Comparison of ENCODE assay signal across 8 mouse cellular contexts in the genomic region with DNA sequence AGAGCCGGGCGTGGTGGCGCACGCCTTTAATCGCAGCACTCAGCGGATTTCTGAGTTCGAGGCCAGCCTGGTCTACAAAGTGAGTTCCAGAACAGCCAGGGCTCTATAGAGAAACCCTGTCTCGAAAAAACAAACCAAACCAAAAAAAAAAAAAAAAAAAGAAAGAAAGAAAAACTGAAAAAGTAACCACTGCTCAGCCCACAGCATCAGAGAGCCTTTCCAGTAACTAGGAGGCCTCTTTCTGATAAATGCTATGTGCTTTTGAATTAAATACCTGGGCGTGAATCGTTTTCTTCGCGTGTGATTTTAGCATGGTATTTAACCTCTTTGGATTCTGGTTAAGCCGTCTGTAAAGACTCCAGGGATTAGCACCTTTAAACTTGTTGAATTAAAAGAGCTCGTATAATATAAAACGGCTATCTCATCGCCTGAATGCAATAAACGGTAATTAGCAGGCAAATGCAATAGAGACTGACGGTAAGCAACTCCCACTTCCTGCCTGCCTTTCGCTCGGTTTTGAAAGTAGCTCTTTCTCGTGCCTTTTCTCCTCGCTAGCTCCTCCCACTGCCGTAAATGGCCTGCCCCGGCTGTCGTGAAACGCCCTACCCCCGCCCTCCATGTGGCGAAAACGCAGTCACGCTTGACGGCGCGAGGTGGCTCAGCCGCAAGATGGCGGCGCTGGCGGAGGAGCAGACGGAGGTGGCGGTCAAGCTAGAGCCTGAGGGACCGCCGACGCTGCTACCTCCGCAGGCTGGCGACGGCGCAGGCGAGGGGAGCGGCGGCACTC. TPM values are rescaled to one million over a fixed set of nuclear protein-coding genes. Genes with fewer than 3 reads are reported as not detected.
A peak's percentile ranks its signal among the peaks of the same experiment; 100 is the strongest.
DNase-seq lines count a peak whose midpoint lies in the region; ATAC-seq and TF ChIP-seq lines count a peak whose summit lies in the region.

Gene Taf5 (plus strand): TSS at position 651 of the 787 bp plus-strand sequence.

- H3K4me2 ChIP-seq in hindbrain, postnatal 0 days (ENCODE audit: low read depth, low read length), result peak within 1 kb of the TSS; percentile 75

- 11% methylated on average over 47 of the region's 49 CpGs for WGBS in hindbrain, postnatal 0 days

- peak; percentile 1; the same call in 1 of the 2 replicates for TF ChIP-seq CTCF in gastrocnemius, adult 2 months (IDR thresholded peaks at IDR 0.05)
- TF ChIP-seq CTCF in hindbrain, postnatal 0 days (IDR thresholded peaks at IDR 0.05; ENCODE audit: low read depth), result peak; percentile 37
- TF ChIP-seq CTCF in left cerebral cortex, adult 2 months (IDR thresholded peaks at IDR 0.05), result no peak

- intact Hi-C loops in gastrocnemius, adult 2 months (cut with DNase I), result no loop called here
- intact Hi-C loops in left cerebral cortex, adult 2 months (cut with DNase I), result loop anchor here (1.0 kb wide), 1 partner anchor 16 kb away; no protein-coding TSS in a partner anchor

- DNase-seq in ZHBTc4 (ENCODE audit: low read depth, low spot score), result peak; percentile 99
- DNase-seq in gastrocnemius, adult 2 months, result peak; percentile 98
- peak; percentile 99 for DNase-seq in hindbrain, postnatal 0 days (ENCODE audit: low spot score)
- peak; percentile 97 to 98 for DNase-seq in left cerebral cortex, adult 2 months (ENCODE audit: extremely low spot score in 1 of 2, low spot score in 2 of 2)
- peak; percentile 95 to 98 for DNase-seq in right cerebral cortex, adult 2 months (ENCODE audit: low spot score in 2 of 2)
- DNase-seq in urinary bladder, postnatal 14 days (ENCODE audit: low spot score), result peak; percentile 98

- H3K27ac ChIP-seq in gastrocnemius, adult 2 months, result peak within 1 kb of the TSS; percentile 93
- H3K27ac ChIP-seq in hindbrain, postnatal 0 days, result peak within 1 kb of the TSS; percentile 88
- H3K27ac ChIP-seq in left cerebral cortex, adult 2 months, result peak within 1 kb of the TSS; percentile 85

- peak; percentile 93 for ATAC-seq in common myeloid progenitor, adult 5-6 weeks (replicated peaks; ENCODE audit: low read depth, poor library complexity, severe bottlenecking)
- ATAC-seq in hindbrain, postnatal 0 days, result peak; percentile 88
- ATAC-seq in megakaryocyte, adult 5-6 weeks (ENCODE audit: poor library complexity, severe bottlenecking), result peak; percentile 96

- no peaks in the 10 kb centered on the region for H3K9me3 ChIP-seq in hindbrain, postnatal 0 days (ENCODE audit: low read length)

- peaks cover 8% of the 10 kb centered on the region for H3K36me3 ChIP-seq in hindbrain, postnatal 0 days (ENCODE audit: insufficient read depth, low read length)

- no peaks in the 10 kb centered on the region for H3K27me3 ChIP-seq in hindbrain, postnatal 0 days (ENCODE audit: insufficient read depth, low read length)

- H3K4me1 ChIP-seq in hindbrain, postnatal 0 days (ENCODE audit: insufficient read depth, low read length), result no peaks in the 10 kb centered on the region

- peak within 1 kb of the TSS; percentile 89 for H3K9ac ChIP-seq in hindbrain, postnatal 0 days (replicated peaks; ENCODE audit: low read length)

- H3K4me3 ChIP-seq in gastrocnemius, adult 2 months, result peak within 1 kb of the TSS; percentile 92
- H3K4me3 ChIP-seq in hindbrain, postnatal 0 days (ENCODE audit: low read length), result peak within 1 kb of the TSS; percentile 96
- peak within 1 kb of the TSS; percentile 96 for H3K4me3 ChIP-seq in left cerebral cortex, adult 2 months

RNA-seq across cellular contexts. Expression of gene Taf5, which starts in this region (rescaled TPM):
- total RNA-seq in common myeloid progenitor, adult 5-6 weeks (2017), result 17.9 and 28.8 TPM in 2 replicates
- total RNA-seq in gastrocnemius, adult 2 months (2021), result 1 to 10 TPM; 2.5 to 3.3 TPM
- total RNA-seq in hindbrain, postnatal 0 days (2014; rRNA removed), result 7.2 and 11.3 TPM in 2 replicates
- polyA plus RNA-seq in hindbrain, postnatal 0 days (2015; fragmentation: Nextera tagmentation; extraction: Ambion mirVana), result 2.9 and 3.3 TPM in 2 replicates
- 1 to 10 TPM; 6.7 to 7.1 TPM for total RNA-seq in left cerebral cortex, adult 2 months (2021)
- 13.8 and 14.6 TPM in 2 replicates for total RNA-seq in megakaryocyte, adult 5-6 weeks (2015)
- total RNA-seq in megakaryocyte, adult 5-6 weeks (2017), result 19.2 and 20.7 TPM in 2 replicates

Comparison
In these comparisons a context has a peak if more than half of its experiments do, and no peak if none do; other contexts are left out.
1. Peak in every context shown above with its lines: DNase-seq, ATAC-seq, H3K4me3 ChIP-seq and H3K27ac ChIP-seq.